Mouse (Mus musculus) MEL (cell line): ENCODE measurements around the gene Mcur1. TPM values are rescaled to one million over a fixed set of nuclear protein-coding genes. Genes with fewer than 3 reads are reported as not detected.

Source experiments
- DNase-seq: peaks from one replicate; pipeline ENCODE4 v3.0.0; 2011; ENCODE audit warnings: low read depth, low spot score
- H3K27ac ChIP-seq: 2 replicates; pipeline ENCODE4 v1.5.1; 2012; ENCODE audit warnings: low read depth, mild to moderate bottlenecking, control low read depth, low read length, moderate library complexity; ENCODE audit not compliant: control insufficient read depth
- H3K27me3 ChIP-seq, 2 experiments: fragments of 150-350 bp in 1 of 2; sonication (generic) in 1 of 2; 2 replicates each; pipeline ENCODE4 v1.6.1; 2012; ENCODE audit warnings: low read length in 2 of 2, mild to moderate bottlenecking in 2 of 2, improper control_type of control experiment in 1 of 2, moderate library complexity in 1 of 2; ENCODE audit not compliant: insufficient read depth in 2 of 2, control insufficient read depth in 1 of 2
- H3K36me3 ChIP-seq, 2 experiments: 2 replicates each; pipeline ENCODE4 v1.6.1; 2012 to 2014; ENCODE audit warnings: low read length in 2 of 2, improper control_type of control experiment in 1 of 2, inconsistent platforms in 1 of 2, mild to moderate bottlenecking in 1 of 2; ENCODE audit not compliant: insufficient read depth in 2 of 2, control insufficient read depth in 1 of 2
- H3K4me1 ChIP-seq, 2 experiments: fragments of 150-350 bp in 1 of 2; sonication (generic) in 1 of 2; 2 replicates each; pipeline ENCODE4 v1.6.1; 2012; ENCODE audit warnings: low read length in 2 of 2, improper control_type of control experiment in 1 of 2, mild to moderate bottlenecking in 1 of 2; ENCODE audit not compliant: insufficient read depth in 2 of 2, control insufficient read depth in 1 of 2
- H3K4me3 ChIP-seq, 2 experiments: fragments of 150-350 bp in 1 of 2; sonication (generic) in 1 of 2; 2 replicates each; pipeline ENCODE4 v1.5.1; 2012; ENCODE audit warnings: low read depth in 2 of 2, low read length in 2 of 2, mild to moderate bottlenecking in 2 of 2, moderate library complexity in 2 of 2, control low read depth in 1 of 2, improper control_type of control experiment in 1 of 2; ENCODE audit not compliant: control insufficient read depth in 1 of 2, insufficient read depth in 1 of 2
- H3K79me2 ChIP-seq: 2 replicates; pipeline ENCODE4 v1.6.1; 2012; ENCODE audit warnings: mild to moderate bottlenecking, low read length, moderate library complexity; ENCODE audit not compliant: control insufficient read depth, poor library complexity, insufficient read depth
- H3K9ac ChIP-seq: 2 replicates; pipeline ENCODE4 v1.6.1; 2012; ENCODE audit warnings: low read depth, mild to moderate bottlenecking, control low read depth, low read length, moderate library complexity; ENCODE audit not compliant: control insufficient read depth, poor library complexity, severe bottlenecking
- H3K9me3 ChIP-seq: fragments of 150-350 bp; sonication (generic); replicated peaks from 2 replicates; pipeline ENCODE4 v1.6.1; 2012; ENCODE audit warnings: mild to moderate bottlenecking, low read length, improper control_type of control experiment, moderate library complexity; ENCODE audit not compliant: insufficient read depth
- BHLHE40 ChIP-seq: IDR thresholded peaks from 2 replicates; pipeline ENCODE4 v1.6.1; 2012; ENCODE audit warnings: low read depth, mild to moderate bottlenecking, inconsistent platforms, low read length, improper control_type of control experiment, borderline replicate concordance
- CHD1 ChIP-seq: IDR thresholded peaks from 2 replicates; pipeline ENCODE4 v1.6.1; 2012; ENCODE audit warnings: low read depth, mild to moderate bottlenecking, inconsistent platforms, low read length, improper control_type of control experiment
- CHD2 ChIP-seq: IDR thresholded peaks from 2 replicates; pipeline ENCODE4 v1.6.1; 2011; ENCODE audit warnings: low read length, improper control_type of control experiment
- ETS1 ChIP-seq: IDR thresholded peaks from 2 replicates; pipeline ENCODE4 v1.6.1; 2012; ENCODE audit warnings: low read depth, mild to moderate bottlenecking, inconsistent platforms, low read length, improper control_type of control experiment, moderate library complexity
- GATA1 ChIP-seq: IDR thresholded peaks from 2 replicates; pipeline ENCODE4 v1.6.1; 2011; ENCODE audit warnings: low read depth, low read length, improper control_type of control experiment
- MEF2A ChIP-seq: IDR thresholded peaks from 2 replicates; pipeline ENCODE4 v1.6.1; 2014; ENCODE audit warnings: low read depth, mild to moderate bottlenecking, inconsistent platforms, low read length, improper control_type of control experiment; ENCODE audit not compliant: poor library complexity, insufficient replicate concordance, severe bottlenecking; ENCODE audit errors: extremely low read depth
- MXI1 ChIP-seq: IDR thresholded peaks from 2 replicates; pipeline ENCODE4 v1.6.1; 2011; ENCODE audit warnings: mild to moderate bottlenecking, low read depth, low read length, improper control_type of control experiment
- MYB ChIP-seq: IDR thresholded peaks from 2 replicates; pipeline ENCODE4 v1.6.1; 2011; ENCODE audit warnings: mild to moderate bottlenecking, low read depth, low read length, improper control_type of control experiment
- NELFE ChIP-seq: IDR thresholded peaks from 2 replicates; pipeline ENCODE4 v1.6.1; 2011; ENCODE audit warnings: low read depth, low read length, improper control_type of control experiment
- NRF1 ChIP-seq: IDR thresholded peaks from 2 replicates; pipeline ENCODE4 v1.6.1; 2014; ENCODE audit warnings: low read depth, mild to moderate bottlenecking, inconsistent platforms, low read length, improper control_type of control experiment, moderate library complexity; ENCODE audit not compliant: poor library complexity, insufficient read depth, severe bottlenecking
- POLR2A ChIP-seq, 2 experiments: IDR thresholded peaks; 2 replicates each; pipeline ENCODE4 v1.6.1; 2011 to 2012; ENCODE audit warnings: low read length in 2 of 2, mild to moderate bottlenecking in 2 of 2, control low read depth in 1 of 2, improper control_type of control experiment in 1 of 2, low read depth in 1 of 2, moderate library complexity in 1 of 2; ENCODE audit not compliant: control insufficient read depth in 1 of 2, insufficient read depth in 1 of 2, poor library complexity in 1 of 2
- POLR2AphosphoS2 ChIP-seq: IDR thresholded peaks from 2 replicates; pipeline ENCODE4 v1.6.1; 2011; ENCODE audit warnings: low read length, improper control_type of control experiment
- POLR2AphosphoS5 ChIP-seq: IDR thresholded peaks from 2 replicates; pipeline ENCODE4 v1.6.1; 2012; ENCODE audit warnings: low read depth, borderline replicate concordance, mild to moderate bottlenecking, inconsistent platforms, low read length, moderate library complexity, mixed read lengths
- RAD21 ChIP-seq: IDR thresholded peaks from 2 replicates; pipeline ENCODE4 v1.6.1; 2011; ENCODE audit warnings: mild to moderate bottlenecking, low read depth, low read length, improper control_type of control experiment
- RCOR1 ChIP-seq: IDR thresholded peaks from 2 replicates; pipeline ENCODE4 v1.6.1; 2012; ENCODE audit warnings: low read depth, mild to moderate bottlenecking, inconsistent platforms, low read length, improper control_type of control experiment
- SIN3A ChIP-seq: IDR thresholded peaks from 2 replicates; pipeline ENCODE4 v1.6.1; 2012; ENCODE audit warnings: low read length, improper control_type of control experiment, inconsistent platforms
- SMC3 ChIP-seq: IDR thresholded peaks from 2 replicates; pipeline ENCODE4 v1.6.1; 2011; ENCODE audit warnings: low read depth, low read length, improper control_type of control experiment
- TBP ChIP-seq: IDR thresholded peaks from 2 replicates; pipeline ENCODE4 v1.8.0; 2011; ENCODE audit warnings: low read depth, low read length, improper control_type of control experiment
- UBTF ChIP-seq: IDR thresholded peaks from 2 replicates; pipeline ENCODE4 v1.6.1; 2012; ENCODE audit warnings: low read depth, mild to moderate bottlenecking, inconsistent platforms, low read length, improper control_type of control experiment, moderate library complexity, borderline replicate concordance; ENCODE audit not compliant: insufficient read depth
- USF1 ChIP-seq: IDR thresholded peaks from 2 replicates; pipeline ENCODE4 v1.6.1; 2014; ENCODE audit warnings: low read depth, mild to moderate bottlenecking, inconsistent platforms, low read length, improper control_type of control experiment, moderate library complexity
- USF2 ChIP-seq, 2 experiments: IDR thresholded peaks; 2 replicates each; pipeline ENCODE4 v1.6.1; 2011 to 2012; ENCODE audit warnings: improper control_type of control experiment in 2 of 2, low read length in 2 of 2, borderline replicate concordance in 1 of 2, inconsistent platforms in 1 of 2, low read depth in 1 of 2, mild to moderate bottlenecking in 1 of 2; ENCODE audit not compliant: insufficient read depth in 1 of 2
- ZC3H11A ChIP-seq: IDR thresholded peaks from 2 replicates; pipeline ENCODE4 v1.6.1; 2012; ENCODE audit warnings: low read depth, mild to moderate bottlenecking, inconsistent platforms, low read length, improper control_type of control experiment
- polyA plus RNA-seq, 2 experiments: library from polyadenylated mRNA; stranded (reverse) in 1 of 2; unstranded in 1 of 2; fragments of >175 nt in 1 of 2; fragments of >200 nt in 1 of 2; gene quantifications; 2 replicates each; pipeline versions ENCODE4 v1.2.1 to v1.2.4; 2012; ENCODE audit warnings: low replicate concordance in 2 of 2, low read depth in 1 of 2; ENCODE audit not compliant: insufficient read length in 2 of 2, insufficient read depth in 1 of 2, missing spikeins in 1 of 2
- total RNA-seq: library from RNA; depleted of rRNA; stranded (reverse); fragments of 300-350 nt; gene quantifications from 2 replicates; pipeline ENCODE4 v1.2.3, GENCODE M21; 2012

Mcur1 gene
- total and polyA plus RNA-seq, 3 experiments: 8.4 to 19.7 TPM; not detected in 1

DNA sequence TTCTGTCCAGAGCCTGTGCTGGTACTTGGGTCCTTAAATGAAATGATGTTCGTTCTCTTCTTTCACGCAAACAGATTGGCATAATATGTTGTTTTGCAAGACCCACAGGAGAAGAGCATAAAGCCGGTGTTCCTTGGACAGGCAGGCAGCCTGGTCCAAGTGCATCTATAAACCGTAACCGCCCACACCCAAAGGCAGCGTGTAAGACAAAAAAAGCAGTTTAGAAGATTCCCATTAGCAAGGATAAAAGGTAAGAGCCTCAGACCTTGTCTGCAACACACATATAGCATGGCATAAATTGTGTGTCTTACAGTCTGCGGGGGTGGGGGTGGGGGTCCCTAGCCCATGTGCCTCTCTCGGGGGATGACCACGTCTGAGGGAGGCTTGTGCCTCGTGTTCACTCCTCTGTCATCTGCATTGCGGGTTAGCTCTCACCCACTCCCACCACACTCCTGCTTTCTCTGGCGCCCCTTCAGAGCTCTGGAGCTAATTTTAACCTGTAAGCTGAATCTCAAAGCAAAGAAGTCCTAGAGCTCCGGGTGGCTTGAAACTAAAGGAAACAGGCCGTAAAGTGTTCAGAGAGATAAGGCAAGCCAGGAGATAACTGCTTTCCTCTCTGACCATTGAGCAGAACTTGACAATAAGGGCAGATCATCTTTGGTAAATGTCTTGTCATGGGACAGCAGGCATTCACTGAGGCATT is 29.7 kb downstream of the Mcur1 start (continued):
- TF ChIP-seq TBP (no peak), ZC3H11A (no peak), POLR2AphosphoS2 (no peak)
- TF ChIP-seq, all 39 proteins: peak for 11

DNA sequence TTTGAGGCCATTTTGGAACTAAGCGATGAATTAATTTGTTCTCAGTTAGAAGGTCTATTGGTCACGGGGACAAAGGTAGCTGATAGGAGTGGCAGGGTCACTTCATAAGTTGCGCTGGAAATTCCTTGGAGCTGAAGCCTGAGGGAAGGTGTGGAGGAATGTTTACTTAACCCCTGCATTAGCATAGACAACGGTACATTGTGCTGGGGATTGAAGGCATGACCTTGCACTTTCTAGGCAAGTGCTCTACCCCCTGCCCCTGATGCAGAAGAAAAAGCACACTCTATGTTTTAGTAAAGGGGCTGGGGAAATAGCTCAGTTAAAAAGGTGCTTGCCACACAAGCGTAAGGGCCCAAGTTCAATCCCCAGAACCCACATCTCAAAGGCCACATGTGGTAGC is 33.7 kb downstream of the Mcur1 start:
- no peak for TF ChIP-seq UBTF
- no peak for TF ChIP-seq SMC3
- no peak for TF ChIP-seq MYB
- TF ChIP-seq MEF2A: no peak
- TF ChIP-seq POLR2AphosphoS5: no peak
- no peak for TF ChIP-seq RCOR1
- TF ChIP-seq POLR2A (IDR thresholded peaks at IDR 0.05; ENCODE audit: control insufficient read depth in 1 of 2, insufficient read depth in 1 of 2, low read depth in 1 of 2, low read length in 2 of 2, poor library complexity in 1 of 2): no peak
- H3K79me2 ChIP-seq: no peaks in the 10 kb centered on the region
- H3K4me1 ChIP-seq: peaks cover 2 to 15% of the 10 kb centered on the region in 2 experiments; a peak in 2 of 4 replicates
- no peak overlapping the region for H3K4me3 ChIP-seq
- H3K27me3 ChIP-seq: no peaks in the 10 kb centered on the region
- H3K9me3 ChIP-seq: no peaks in the 10 kb centered on the region
- peaks cover 0 to 8% of the 10 kb centered on the region in 2 experiments; a peak in 2 of 4 replicates for H3K36me3 ChIP-seq
- H3K9ac ChIP-seq: no peak overlapping the region
- no peak overlapping the region for H3K27ac ChIP-seq
- DNase-seq: no peak

DNA sequence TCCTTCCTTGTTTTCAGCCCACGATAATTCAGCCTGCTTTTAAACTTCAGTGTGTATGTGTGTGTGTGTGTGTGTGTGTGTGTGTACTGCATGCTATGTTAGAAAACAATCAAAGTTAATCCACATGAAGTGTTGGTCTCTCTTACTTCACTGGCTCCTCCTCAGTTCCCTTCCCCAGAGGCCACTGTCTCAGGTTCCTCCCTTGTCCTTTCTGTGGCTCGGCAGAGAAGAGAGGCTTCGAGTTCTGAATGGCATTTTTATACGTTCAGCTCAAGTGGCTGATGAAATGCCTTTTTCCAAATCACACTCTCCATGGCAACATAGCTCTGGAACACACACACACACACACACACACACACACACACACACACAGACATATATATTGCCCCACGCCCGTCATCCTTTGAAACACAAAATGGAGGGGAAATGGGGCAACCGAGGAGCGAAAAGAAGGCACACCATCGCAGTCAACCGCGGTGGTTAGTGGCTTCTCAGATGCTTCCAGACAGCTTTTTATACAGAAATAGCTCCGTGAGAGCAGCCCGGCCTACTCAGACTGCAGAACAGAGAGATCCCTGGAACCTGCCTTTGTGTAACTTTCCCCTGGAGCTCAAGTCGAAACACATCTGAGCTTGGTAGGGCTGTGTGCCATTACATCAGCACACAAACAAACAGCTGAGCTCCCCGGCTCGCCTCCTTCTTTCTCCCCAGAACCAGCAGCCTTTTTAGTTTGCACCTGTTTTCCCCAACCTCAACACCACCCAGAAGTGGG is 34.4 kb downstream of the Mcur1 start:
- Histone ChIP-seq H3K9me3 (no peaks in the 10 kb centered on the region), H3K79me2 (no peaks in the 10 kb centered on the region), H3K4me3 (no peak overlapping the region), H3K4me1 (peaks cover 2 to 7% of the 10 kb centered on the region in 2 experiments; a peak in 2 of 4 replicates), H3K27ac (no peak overlapping the region), H3K27me3 (no peaks in the 10 kb centered on the region), H3K36me3 (peaks cover 0 to 6% of the 10 kb centered on the region in 2 experiments; a peak in 2 of 4 replicates), H3K9ac (no peak overlapping the region)
- no peak for TF ChIP-seq SIN3A
- no peak for TF ChIP-seq BHLHE40
- TF ChIP-seq USF1: no peak
- no peak for TF ChIP-seq MXI1
- TF ChIP-seq NELFE: no peak
- TF ChIP-seq CHD1: no peak
- TF ChIP-seq ZC3H11A: no peak
- no peak for TF ChIP-seq POLR2A (IDR thresholded peaks at IDR 0.05; ENCODE audit: control insufficient read depth in 1 of 2, insufficient read depth in 1 of 2, low read depth in 1 of 2, low read length in 2 of 2, poor library complexity in 1 of 2)
- no peak for TF ChIP-seq RAD21
- TF ChIP-seq GATA1: no peak
- TF ChIP-seq USF2 (IDR thresholded peaks at IDR 0.05; ENCODE audit: borderline replicate concordance in 1 of 2, insufficient read depth in 1 of 2, low read depth in 1 of 2, low read length in 2 of 2): no peak
- TF ChIP-seq ETS1: no peak
- no peak for TF ChIP-seq POLR2AphosphoS2
- no peak for TF ChIP-seq CHD2
- TF ChIP-seq MYB: no peak
- no peak for TF ChIP-seq NRF1
- no peak for DNase-seq
